11 mouse cellular contexts compared by ENCODE assay signal in genomic region chr12:118569811-118570210, GRCm38 (mm10).
DNase-seq lines count a peak whose midpoint lies in the region; TF ChIP-seq lines count a peak whose summit lies in the region.
"Had no signal": no experiment of that assay in that cellular context is flagged by ENCODE, and none has a peak within 500 bp of the region (broad histone marks: within the 10 kb centered on the region; RNA-seq: fewer than 3 reads in every experiment).

No protein-coding gene starts in this region.

- H3K4me1 ChIP-seq in lung, adult 2 months (ENCODE audit: control insufficient read depth, insufficient read depth, low read length), result no peaks in the 10 kb centered on the region

- 24% methylated on average over 2 of the region's 2 CpGs for WGBS in lung, adult 2 months

- no peak overlapping the region for H3K4me3 ChIP-seq in lung, adult 2 months (replicated peaks; ENCODE audit: extremely low read depth, low read depth, low read length)
- H3K4me3 ChIP-seq: hindbrain, embryonic 15.5 days; midbrain, embryonic 15.5 days had no signal

- no peak for TF ChIP-seq POLR2A in lung, adult 2 months (IDR thresholded peaks at IDR 0.05; ENCODE audit: borderline replicate concordance, extremely low read depth, low read depth, low read length)

- peak; percentile 18 for DNase-seq in heart, adult 8-10 months (ENCODE audit: low spot score)
- no peak for DNase-seq in heart, postnatal 4 days
- DNase-seq in right cerebral cortex, adult 18-20 months, result peak; percentile 3
- no peak for DNase-seq in right cerebral cortex, postnatal 36 days (ENCODE audit: low spot score in 2 of 2)
- peak; percentile 3 for DNase-seq in lung, adult 2 months
- DNase-seq in urinary bladder, adult 18-20 months (ENCODE audit: low spot score in 2 of 2), result no peak
- DNase-seq in Muller cell, postnatal 12 days (ENCODE audit: inconsistent ontology term), result no peak
- no peak for DNase-seq in adrenal gland, postnatal 14 days
- DNase-seq: gastrocnemius, postnatal 10 days had no signal

- no peak for TF ChIP-seq CTCF in lung, adult 2 months (IDR thresholded peaks at IDR 0.05; ENCODE audit: insufficient read depth, low read length)

Comparison
In these comparisons a context has a peak if more than half of its experiments do, and no peak if none do; other contexts are left out.
1. DNase-seq: peak in heart, adult 8-10 months (single experiment), right cerebral cortex, adult 18-20 months (single experiment) and lung, adult 2 months (single experiment); none in heart, postnatal 4 days (single experiment), right cerebral cortex, postnatal 36 days (0 of 2), urinary bladder, adult 18-20 months (0 of 2), Muller cell, postnatal 12 days (single experiment) and adrenal gland, postnatal 14 days (single experiment).